Comparison of ENCODE assay signal across 8 mouse cellular contexts in the genomic region with DNA sequence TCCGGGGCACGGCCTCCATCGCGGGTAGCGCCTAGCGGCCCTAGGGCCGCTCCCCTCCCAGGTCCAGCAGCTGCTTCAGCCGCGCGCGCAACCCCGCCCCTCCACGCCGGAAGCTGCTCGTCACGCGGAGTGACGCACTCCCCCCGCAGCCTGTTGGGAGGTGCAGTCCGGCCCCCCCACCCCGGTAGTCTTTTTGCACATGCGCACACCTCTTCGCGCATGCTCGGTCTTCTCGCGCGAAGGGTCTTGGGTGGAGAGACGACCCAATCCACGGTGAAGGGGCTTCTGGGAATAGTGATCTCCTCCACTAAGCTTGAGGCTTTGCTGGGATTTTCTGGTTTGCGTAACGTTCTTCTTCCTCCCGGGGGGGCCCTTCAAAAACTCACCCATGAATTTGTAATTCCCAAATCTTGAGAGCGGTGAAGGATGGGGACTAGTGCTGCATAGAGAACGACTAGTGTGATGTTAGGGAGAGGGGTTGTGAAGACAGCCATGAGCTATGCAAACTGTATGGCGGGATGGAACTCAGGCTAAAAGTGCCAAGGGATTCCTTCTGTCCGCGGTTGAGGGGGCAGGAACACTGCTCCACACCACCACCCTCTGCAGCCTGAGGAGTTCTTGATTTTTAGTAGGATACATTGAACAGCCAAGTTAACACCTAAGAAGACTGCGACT. TPM values are rescaled to one million over a fixed set of nuclear protein-coding genes. Genes with fewer than 3 reads are reported as not detected.
DNase-seq lines count a peak whose midpoint lies in the region; ATAC-seq and TF ChIP-seq lines count a peak whose summit lies in the region.

Gene Ptpn23 (minus strand): TSS at position 115 of the 675 bp plus-strand sequence.

- H3K27me3 ChIP-seq in C2C12 (ENCODE audit: control insufficient read depth, insufficient read depth, insufficient read length) (no peaks in the 10 kb centered on the region), myocyte (ENCODE audit: control insufficient read depth, insufficient read depth, insufficient read length) (no peaks in the 10 kb centered on the region)
- H3K27me3 ChIP-seq in erythroblast, embryonic 14.5 days (ENCODE audit: control insufficient read depth) = peaks cover 10% of the 10 kb centered on the region
- H3K27me3 ChIP-seq in heart, embryonic 11.5 days (ENCODE audit: control insufficient read depth, insufficient read depth, low read length) = no peaks in the 10 kb centered on the region
- H3K27me3 ChIP-seq in kidney, embryonic 16.5 days (ENCODE audit: insufficient read depth, low read length) = no peaks in the 10 kb centered on the region
- H3K27me3 ChIP-seq in liver, adult 2 months (ENCODE audit: control insufficient read depth, insufficient read depth, low read length) = no peaks in the 10 kb centered on the region
- no peaks in the 10 kb centered on the region for H3K27me3 ChIP-seq in splenic B cell, adult 2 months (ENCODE audit: control insufficient read depth, insufficient read depth, low read length, poor library complexity, severe bottlenecking)

- TF ChIP-seq CTCF in C2C12 (IDR thresholded peaks at IDR 0.05; ENCODE audit: control insufficient read depth, insufficient read depth, insufficient read length) = no peak
- TF ChIP-seq CTCF in brain, embryonic 14.5 days (IDR thresholded peaks at IDR 0.05; ENCODE audit: borderline replicate concordance, extremely low read depth, insufficient read depth, insufficient read length) = no peak
- TF ChIP-seq CTCF in liver, adult 2 months (IDR thresholded peaks at IDR 0.05; ENCODE audit: low read depth, low read length) = no peak

- peak within 1 kb of the TSS; percentile 86 for H3K9ac ChIP-seq in heart, embryonic 11.5 days (ENCODE audit: low read depth, low read length)
- H3K9ac ChIP-seq in kidney, embryonic 16.5 days (replicated peaks; ENCODE audit: low read length) = peak within 1 kb of the TSS; percentile 82
- peak within 1 kb of the TSS; percentile 84 for H3K9ac ChIP-seq in liver, adult 2 months (ENCODE audit: low read depth, low read length)

- H3K36me3 ChIP-seq in C2C12 (ENCODE audit: control insufficient read depth, insufficient read depth) (peaks cover 12% of the 10 kb centered on the region), myocyte (ENCODE audit: control insufficient read depth, insufficient read depth) (no peaks in the 10 kb centered on the region)
- H3K36me3 ChIP-seq in erythroblast, embryonic 14.5 days (ENCODE audit: control insufficient read depth) = no peaks in the 10 kb centered on the region; the same call in 1 of the 2 replicates
- no peaks in the 10 kb centered on the region for H3K36me3 ChIP-seq in heart, embryonic 11.5 days (ENCODE audit: control insufficient read depth, insufficient read depth, low read length)
- peaks cover 6% of the 10 kb centered on the region; the same call in 1 of the 2 replicates for H3K36me3 ChIP-seq in kidney, embryonic 16.5 days (ENCODE audit: insufficient read depth, low read length)
- no peaks in the 10 kb centered on the region for H3K36me3 ChIP-seq in liver, adult 2 months (ENCODE audit: control insufficient read depth, insufficient read depth, low read length)
- H3K36me3 ChIP-seq in splenic B cell, adult 2 months (ENCODE audit: control insufficient read depth, insufficient read depth, low read length, poor library complexity, severe bottlenecking) = no peaks in the 10 kb centered on the region; the same call in 1 of the 2 replicates

- peak within 1 kb of the TSS; percentile 78 for H3K4me2 ChIP-seq in heart, embryonic 11.5 days
- H3K4me2 ChIP-seq in kidney, embryonic 16.5 days (replicated peaks; ENCODE audit: low read depth, low read length) = peak within 1 kb of the TSS; percentile 79
- peak within 1 kb of the TSS; percentile 95 for H3K4me2 ChIP-seq in myocyte (ENCODE audit: low read depth)

- peaks cover 41% of the 10 kb centered on the region for H3K79me3 ChIP-seq in C2C12 (ENCODE audit: low read depth)

- ATAC-seq in heart, embryonic 11.5 days (replicated peaks; ENCODE audit: insufficient number of reproducible peaks, low FRiP score, low TSS enrichment) = peak; percentile 94
- peak; percentile 95 for ATAC-seq in kidney, embryonic 16.5 days (ENCODE audit: low FRiP score, low TSS enrichment)

- H3K27ac ChIP-seq in heart, embryonic 11.5 days (ENCODE audit: low read depth, low read length) = peak within 1 kb of the TSS; percentile 73
- H3K27ac ChIP-seq in kidney, embryonic 16.5 days (ENCODE audit: low read length) = peak within 1 kb of the TSS; percentile 74
- H3K27ac ChIP-seq in liver, adult 2 months (replicated peaks; ENCODE audit: insufficient read depth, low read depth, low read length) = peak within 1 kb of the TSS; percentile 30

- H3K4me3 ChIP-seq in C2C12 (ENCODE audit: insufficient read depth, poor library complexity, severe bottlenecking) (peak within 1 kb of the TSS; percentile 84), myocyte (peak within 1 kb of the TSS; percentile 97)
- peak within 1 kb of the TSS; percentile 94 for H3K4me3 ChIP-seq in erythroblast, embryonic 14.5 days (replicated peaks)
- H3K4me3 ChIP-seq in heart, embryonic 11.5 days (ENCODE audit: low read depth, low read length) = peak within 1 kb of the TSS; percentile 92
- peak within 1 kb of the TSS; percentile 68 for H3K4me3 ChIP-seq in kidney, embryonic 16.5 days (ENCODE audit: low read length)
- H3K4me3 ChIP-seq in liver, adult 2 months (ENCODE audit: insufficient read depth, low read depth, low read length) = peak within 1 kb of the TSS; percentile 91

- H3ac ChIP-seq in C2C12 (ENCODE audit: control insufficient read depth, insufficient read length, low read depth) (peak within 1 kb of the TSS; percentile 90), myocyte (ENCODE audit: control insufficient read depth, insufficient read length) (peak within 1 kb of the TSS; percentile 98)

- H3K79me2 ChIP-seq in C2C12 (ENCODE audit: control insufficient read depth, insufficient read depth) (peaks cover 49% of the 10 kb centered on the region), myocyte (ENCODE audit: control insufficient read depth, insufficient read depth) (peaks cover 46% of the 10 kb centered on the region)
- H3K79me2 ChIP-seq in liver, adult 2 months (ENCODE audit: control insufficient read depth, insufficient read depth, low read length) = peaks cover 22% of the 10 kb centered on the region; the same call in 1 of the 2 replicates

- peak; percentile 99 for DNase-seq in brain, embryonic 14.5 days (ENCODE audit: low read depth)
- peak; percentile 79 for DNase-seq in liver, adult 2 months (ENCODE audit: extremely low read depth, low read depth, low spot score)
- peak; percentile 98 for DNase-seq in splenic B cell, adult 2 months (ENCODE audit: low read depth, low spot score)

- H3K9me3 ChIP-seq in erythroblast, embryonic 14.5 days (ENCODE audit: control insufficient read depth, low read length) = no peaks in the 10 kb centered on the region
- H3K9me3 ChIP-seq in heart, embryonic 11.5 days (replicated peaks; ENCODE audit: control insufficient read depth, low read length) = no peaks in the 10 kb centered on the region
- H3K9me3 ChIP-seq in kidney, embryonic 16.5 days (ENCODE audit: low read length) = no peaks in the 10 kb centered on the region

- WGBS in heart, embryonic 11.5 days (ENCODE audit: insufficient replicate concordance) = under 1% methylated on average over 39 of the region's 39 CpGs
- WGBS in kidney, embryonic 16.5 days = under 1% methylated on average over 39 of the region's 39 CpGs
- under 1% methylated on average over 39 of the region's 39 CpGs for WGBS in liver, adult 2 months

- peak; percentile 93 for TF ChIP-seq POLR2A in brain, embryonic 14.5 days (IDR thresholded peaks at IDR 0.05; ENCODE audit: borderline replicate concordance, extremely low read depth, insufficient read depth, insufficient read length, poor library complexity, severe bottlenecking)
- peak; percentile 16; the same call in 1 of the 2 replicates for TF ChIP-seq POLR2A in liver, adult 2 months (IDR thresholded peaks at IDR 0.05; ENCODE audit: extremely low read depth, insufficient read depth, low read length)
- TF ChIP-seq POLR2A in myocyte (IDR thresholded peaks at IDR 0.05; ENCODE audit: insufficient read length, low read depth) = peak; percentile 86

- H3K4me1 ChIP-seq in erythroblast, embryonic 14.5 days (ENCODE audit: control insufficient read depth) = peaks cover 26% of the 10 kb centered on the region
- H3K4me1 ChIP-seq in heart, embryonic 11.5 days (ENCODE audit: control insufficient read depth, insufficient read depth, low read length) = peaks cover 7% of the 10 kb centered on the region
- peaks cover 16% of the 10 kb centered on the region; the same call in 1 of the 2 replicates for H3K4me1 ChIP-seq in kidney, embryonic 16.5 days (ENCODE audit: insufficient read depth, low read length)
- H3K4me1 ChIP-seq in liver, adult 2 months (ENCODE audit: control insufficient read depth, insufficient read depth, low read length) = peaks cover 5% of the 10 kb centered on the region

TF ChIP-seq in C2C12, 6 proteins besides CTCF, POLR2A, EP300 and RAD21:
- TF ChIP-seq MYOD1 (IDR thresholded peaks at IDR 0.05; ENCODE audit: control insufficient read depth, insufficient read length, low read depth) (no peak), FOSL1 (IDR thresholded peaks at IDR 0.05; ENCODE audit: insufficient read depth, low read length, poor library complexity, severe bottlenecking) (no peak), USF1 (IDR thresholded peaks at IDR 0.05; ENCODE audit: low read depth) (no peak), CEBPB (IDR thresholded peaks at IDR 0.05; ENCODE audit: low read depth) (peak; percentile 26)

TF ChIP-seq in myocyte, 11 proteins besides CTCF, POLR2A, EP300 and RAD21 (continues in another document):
- TF ChIP-seq REST (IDR thresholded peaks at IDR 0.05; ENCODE audit: insufficient read depth, insufficient read length) (no peak), MYOD1 (IDR thresholded peaks at IDR 0.05; ENCODE audit: control insufficient read depth in 1 of 3, insufficient read length in 2 of 3, low read depth in 2 of 3) (peak in 2 of 3 experiments; percentile 70 to 88), TCF3 (IDR thresholded peaks at IDR 0.05; ENCODE audit: insufficient read length, low read depth) (no peak), E2F4 (IDR thresholded peaks at IDR 0.05; ENCODE audit: insufficient read depth) (no peak), POLR2AphosphoS2 (IDR thresholded peaks at IDR 0.05; ENCODE audit: insufficient read length, low read depth) (peak; percentile 88), SRF (IDR thresholded peaks at IDR 0.05; ENCODE audit: control insufficient read depth, insufficient read length, low read depth) (no peak), USF1 (IDR thresholded peaks at IDR 0.05; ENCODE audit: low read depth) (peak; percentile 63)

RNA-seq across cellular contexts. Expression of gene Ptpn23, which starts in this region (rescaled TPM):
- polyA plus RNA-seq in C2C12 (2012; fragmentation: generic; extraction: Trizol) (32.4 TPM), myocyte (2012; fragmentation: generic; extraction: Trizol) (36.0 TPM)
- polyA plus RNA-seq in brain, embryonic 14.5 days (2012; rRNA removed) = 31.2 and 73.7 TPM in 2 replicates
- 3.0 and 4.2 TPM in 2 replicates for polyA plus RNA-seq in erythroblast, embryonic 14.5 days (2012)
- 11.7 and 14.1 TPM in 2 replicates for polyA plus RNA-seq in heart, embryonic 11.5 days (2014; fragmentation: Nextera tagmentation; extraction: Ambion mirVana)
- 15.8 and 20.7 TPM in 2 replicates for polyA plus RNA-seq in kidney, embryonic 16.5 days (2015; fragmentation: Nextera tagmentation; extraction: Ambion mirVana)
- 4.5 and 6.8 TPM in 2 replicates for total RNA-seq in liver, adult 2 months (2014; rRNA removed)
- polyA plus RNA-seq in liver, adult 2 months (2012; rRNA removed) = 7.9 and 10.7 TPM in 2 replicates

Comparison
In these comparisons a context has a peak if more than half of its experiments do, and no peak if none do; other contexts are left out.
1. Peak in every context shown above with its lines: DNase-seq, ATAC-seq, H3K4me3 ChIP-seq and H3K27ac ChIP-seq.
2. POLR2A ChIP-seq: peak in every context shown above with its lines; median percentile 93 in brain, embryonic 14.5 days; 86 in myocyte; 16 in liver, adult 2 months.